Mouse (Mus musculus): Measurements from ENCODE around the gene Dgkd. TPM values are rescaled to one million over a fixed set of nuclear protein-coding genes. Genes with fewer than 3 reads are reported as not detected.

Dgkd gene
- 62.4 and 69.4 TPM in 2 replicates for polyA plus RNA-seq (2012; rRNA removed)

DNA sequence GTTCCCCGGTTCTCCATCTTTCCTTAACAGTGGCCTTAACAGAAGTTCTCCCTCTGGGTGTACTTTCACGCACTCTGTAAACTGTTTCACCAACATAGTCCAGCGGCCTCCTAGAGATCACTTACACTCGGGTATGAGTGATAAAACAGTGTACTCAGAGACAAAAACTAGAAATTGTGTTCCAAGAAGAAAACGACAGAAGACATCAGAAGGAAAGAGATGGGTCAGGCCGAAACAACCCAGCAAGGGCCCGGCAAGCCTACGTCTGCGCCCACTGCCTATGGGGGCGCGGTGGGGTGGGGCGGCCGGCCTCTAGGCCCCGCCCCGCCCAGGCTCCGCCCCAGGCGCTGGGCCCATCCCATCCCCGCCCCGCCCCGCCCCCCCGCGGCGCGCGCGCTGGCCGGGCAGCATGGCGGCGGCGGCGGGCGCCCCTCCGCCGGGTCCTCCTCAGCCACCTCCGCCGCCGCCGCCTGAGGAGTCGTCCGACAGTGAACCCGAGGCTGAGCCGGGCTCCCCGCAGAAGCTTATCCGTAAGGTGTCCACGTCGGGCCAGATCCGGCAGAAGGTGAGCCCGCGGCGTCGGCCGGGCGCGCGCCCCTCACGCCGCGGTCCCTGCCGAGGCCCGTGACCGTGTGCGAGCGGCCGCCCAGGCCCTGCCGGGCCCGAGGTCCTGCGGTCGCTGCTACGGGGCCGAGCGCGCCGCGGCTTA is at the start of gene Dgkd:
Dgkd (plus strand) TSS at position 396 of the 709 bp plus-strand sequence.
- H3K27ac ChIP-seq (ENCODE audit: insufficient read depth, low read length), result peak within 1 kb of the TSS; percentile 93
- peak within 1 kb of the TSS; percentile 92 for H3K4me3 ChIP-seq (ENCODE audit: extremely low read depth, insufficient read depth, insufficient read length)
- 1% methylated on average over 59 of the region's 74 CpGs for WGBS
- no peaks in the 10 kb centered on the region for H3K27me3 ChIP-seq (ENCODE audit: control insufficient read depth, insufficient read depth, low read length)
- peaks cover 32% of the 10 kb centered on the region for H3K4me1 ChIP-seq (ENCODE audit: control insufficient read depth, insufficient read depth, insufficient read length)
- peak; percentile 60 to 70 for DNase-seq (ENCODE audit: low read depth in 1 of 2, low spot score in 2 of 2)
- H3K36me3 ChIP-seq (ENCODE audit: control insufficient read depth, insufficient read depth, low read length), result no peaks in the 10 kb centered on the region
- TF ChIP-seq CTCF (IDR thresholded peaks at IDR 0.05; ENCODE audit: extremely low read depth, insufficient read depth, insufficient read length, insufficient replicate concordance), result no peak
- TF ChIP-seq POLR2A (IDR thresholded peaks at IDR 0.05; ENCODE audit: low read depth, low read length), result peak; percentile 71

- no peak for TF ChIP-seq CTCF (IDR thresholded peaks at IDR 0.05; ENCODE audit: extremely low read depth, insufficient read depth, insufficient read length, insufficient replicate concordance)
- no peak for TF ChIP-seq POLR2A (IDR thresholded peaks at IDR 0.05; ENCODE audit: low read depth, low read length)
- Histone ChIP-seq H3K4me3 (ENCODE audit: extremely low read depth, insufficient read depth, insufficient read length) (no peak within 1 kb of the TSS), H3K27ac (ENCODE audit: insufficient read depth, low read length) (no peak within 1 kb of the TSS), H3K27me3 (ENCODE audit: control insufficient read depth, insufficient read depth, low read length) (no peaks in the 10 kb centered on the region), H3K4me1 (ENCODE audit: control insufficient read depth, insufficient read depth, insufficient read length) (no peaks in the 10 kb centered on the region), H3K36me3 (ENCODE audit: control insufficient read depth, insufficient read depth, low read length) (no peaks in the 10 kb centered on the region)
- no peak for DNase-seq (ENCODE audit: low read depth in 1 of 2, low spot score in 2 of 2)
- 81% methylated on average over 6 of the region's 6 CpGs for WGBS
These were observed 49.5 kb upstream of the Dgkd start, which contains the start of gene Sag for GRCm38 (mm10) chr1:87803576-87803975. Gene Sag (plus strand): TSS chr1:87803680.

GRCm38 (mm10) chr1:87807751-87808150 is 45.3 kb upstream of the Dgkd start:
- 89% methylated on average over 1 of the region's 1 CpGs for WGBS
- TF ChIP-seq POLR2A (IDR thresholded peaks at IDR 0.05; ENCODE audit: low read depth, low read length) (no peak), CTCF (IDR thresholded peaks at IDR 0.05; ENCODE audit: extremely low read depth, insufficient read depth, insufficient read length, insufficient replicate concordance) (no peak)
- DNase-seq (ENCODE audit: low read depth in 1 of 2, low spot score in 2 of 2), result no peak
- H3K27ac ChIP-seq (ENCODE audit: insufficient read depth, low read length), result no peak overlapping the region
- H3K4me1 ChIP-seq (ENCODE audit: control insufficient read depth, insufficient read depth, insufficient read length), result no peaks in the 10 kb centered on the region
- H3K4me3 ChIP-seq (ENCODE audit: extremely low read depth, insufficient read depth, insufficient read length), result no peak overlapping the region
- no peaks in the 10 kb centered on the region for H3K27me3 ChIP-seq (ENCODE audit: control insufficient read depth, insufficient read depth, low read length)
- H3K36me3 ChIP-seq (ENCODE audit: control insufficient read depth, insufficient read depth, low read length), result no peaks in the 10 kb centered on the region

DNA sequence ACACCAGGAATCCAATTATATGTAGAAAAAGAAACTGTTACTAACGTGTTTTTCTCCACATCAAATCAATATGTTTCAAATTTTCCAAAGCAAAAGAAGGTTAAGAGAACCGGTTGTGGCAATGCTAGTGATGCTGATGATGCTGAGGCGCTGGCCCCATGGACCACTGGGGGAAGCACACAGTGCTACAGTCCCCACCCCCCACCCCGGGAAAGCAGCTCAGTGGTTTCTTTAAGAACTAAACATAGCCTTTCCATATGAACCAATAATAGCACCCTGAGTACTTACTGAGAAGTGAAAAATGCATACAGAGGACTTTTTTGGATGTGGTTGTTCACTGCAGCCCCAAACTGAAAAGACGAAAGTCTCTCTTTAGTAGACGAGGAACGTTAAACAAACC is 41.7 kb upstream of the Dgkd start:
- TF ChIP-seq CTCF (IDR thresholded peaks at IDR 0.05; ENCODE audit: extremely low read depth, insufficient read depth, insufficient read length, insufficient replicate concordance), result no peak
- no peak for TF ChIP-seq POLR2A (IDR thresholded peaks at IDR 0.05; ENCODE audit: low read depth, low read length)
- WGBS, result 39% methylated on average over 7 of the region's 7 CpGs
- H3K4me1 ChIP-seq (ENCODE audit: control insufficient read depth, insufficient read depth, insufficient read length), result peaks cover 3% of the 10 kb centered on the region; the same call in 1 of the 2 replicates
- no peaks in the 10 kb centered on the region for H3K27me3 ChIP-seq (ENCODE audit: control insufficient read depth, insufficient read depth, low read length)
- H3K4me3 ChIP-seq (ENCODE audit: extremely low read depth, insufficient read depth, insufficient read length), result no peak overlapping the region
- H3K36me3 ChIP-seq (ENCODE audit: control insufficient read depth, insufficient read depth, low read length), result no peaks in the 10 kb centered on the region
- no peak overlapping the region for H3K27ac ChIP-seq (ENCODE audit: insufficient read depth, low read length)
- DNase-seq (ENCODE audit: low read depth in 1 of 2, low spot score in 2 of 2), result no peak

- Histone ChIP-seq H3K4me3 (ENCODE audit: extremely low read depth, insufficient read depth, insufficient read length) (no peak overlapping the region), H3K27ac (ENCODE audit: insufficient read depth, low read length) (no peak overlapping the region), H3K36me3 (ENCODE audit: control insufficient read depth, insufficient read depth, low read length) (no peaks in the 10 kb centered on the region), H3K27me3 (ENCODE audit: control insufficient read depth, insufficient read depth, low read length) (no peaks in the 10 kb centered on the region), H3K4me1 (ENCODE audit: control insufficient read depth, insufficient read depth, insufficient read length) (peaks cover 3% of the 10 kb centered on the region; the same call in 1 of the 2 replicates)
- 85% methylated on average over 10 of the region's 10 CpGs for WGBS
- no peak for DNase-seq (ENCODE audit: low read depth in 1 of 2, low spot score in 2 of 2)
- TF ChIP-seq CTCF (IDR thresholded peaks at IDR 0.05; ENCODE audit: extremely low read depth, insufficient read depth, insufficient read length, insufficient replicate concordance) (no peak), POLR2A (IDR thresholded peaks at IDR 0.05; ENCODE audit: low read depth, low read length) (no peak)
These were observed 41.0 kb upstream of the Dgkd start for GRCm38 (mm10) chr1:87812061-87812460.

DNA sequence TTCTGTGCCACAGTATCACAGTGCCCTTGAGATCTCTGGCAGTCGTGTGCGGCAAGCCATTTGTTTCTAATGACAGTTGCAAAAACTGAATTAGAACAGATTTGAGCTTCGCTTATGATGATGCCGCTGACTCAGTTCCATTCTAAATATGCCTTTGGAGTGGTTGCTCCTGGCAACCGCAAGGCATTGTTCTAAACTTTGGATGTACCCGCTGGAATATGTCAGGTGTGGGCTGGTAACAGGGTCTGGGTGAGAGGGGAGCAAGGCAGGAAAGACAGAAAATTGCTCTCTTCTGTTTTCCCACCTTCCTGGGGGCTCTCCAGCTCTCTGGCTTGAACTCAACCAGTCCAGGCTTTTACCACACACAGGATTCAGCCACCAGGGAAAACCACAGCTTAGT is 39.9 kb upstream of the Dgkd start:
- Histone ChIP-seq H3K36me3 (ENCODE audit: control insufficient read depth, insufficient read depth, low read length) (no peaks in the 10 kb centered on the region), H3K27ac (ENCODE audit: insufficient read depth, low read length) (no peak overlapping the region), H3K4me3 (ENCODE audit: extremely low read depth, insufficient read depth, insufficient read length) (no peak overlapping the region), H3K27me3 (ENCODE audit: control insufficient read depth, insufficient read depth, low read length) (no peaks in the 10 kb centered on the region), H3K4me1 (ENCODE audit: control insufficient read depth, insufficient read depth, insufficient read length) (peaks cover 3% of the 10 kb centered on the region; the same call in 1 of the 2 replicates)
- TF ChIP-seq CTCF (IDR thresholded peaks at IDR 0.05; ENCODE audit: extremely low read depth, insufficient read depth, insufficient read length, insufficient replicate concordance), result no peak
- no peak for TF ChIP-seq POLR2A (IDR thresholded peaks at IDR 0.05; ENCODE audit: low read depth, low read length)
- 91% methylated on average over 6 of the region's 6 CpGs for WGBS
- no peak for DNase-seq (ENCODE audit: low read depth in 1 of 2, low spot score in 2 of 2)

GRCm38 (mm10) chr1:87813681-87814080 is 39.4 kb upstream of the Dgkd start:
- DNase-seq (ENCODE audit: low read depth in 1 of 2, low spot score in 2 of 2), result no peak
- Histone ChIP-seq H3K36me3 (ENCODE audit: control insufficient read depth, insufficient read depth, low read length) (no peaks in the 10 kb centered on the region), H3K27me3 (ENCODE audit: control insufficient read depth, insufficient read depth, low read length) (no peaks in the 10 kb centered on the region), H3K27ac (ENCODE audit: insufficient read depth, low read length) (no peak overlapping the region), H3K4me1 (ENCODE audit: control insufficient read depth, insufficient read depth, insufficient read length) (peaks cover 3% of the 10 kb centered on the region; the same call in 1 of the 2 replicates), H3K4me3 (ENCODE audit: extremely low read depth, insufficient read depth, insufficient read length) (no peak overlapping the region)
- TF ChIP-seq CTCF (IDR thresholded peaks at IDR 0.05; ENCODE audit: extremely low read depth, insufficient read depth, insufficient read length, insufficient replicate concordance) (no peak), POLR2A (IDR thresholded peaks at IDR 0.05; ENCODE audit: low read depth, low read length) (no peak)
- 38% methylated on average over 7 of the region's 7 CpGs for WGBS
